Mouse (Mus musculus): Measurements from ENCODE around the gene Tbk1. TPM values are rescaled to one million over a fixed set of nuclear protein-coding genes. Genes with fewer than 3 reads are reported as not detected.
A peak's percentile ranks its signal among the peaks of the same experiment; 100 is the strongest.

The Tbk1 gene
- 32.6 and 32.9 TPM in 2 replicates for polyA plus RNA-seq (2016; fragmentation: Nextera tagmentation; extraction: Ambion mirVana)

DNA sequence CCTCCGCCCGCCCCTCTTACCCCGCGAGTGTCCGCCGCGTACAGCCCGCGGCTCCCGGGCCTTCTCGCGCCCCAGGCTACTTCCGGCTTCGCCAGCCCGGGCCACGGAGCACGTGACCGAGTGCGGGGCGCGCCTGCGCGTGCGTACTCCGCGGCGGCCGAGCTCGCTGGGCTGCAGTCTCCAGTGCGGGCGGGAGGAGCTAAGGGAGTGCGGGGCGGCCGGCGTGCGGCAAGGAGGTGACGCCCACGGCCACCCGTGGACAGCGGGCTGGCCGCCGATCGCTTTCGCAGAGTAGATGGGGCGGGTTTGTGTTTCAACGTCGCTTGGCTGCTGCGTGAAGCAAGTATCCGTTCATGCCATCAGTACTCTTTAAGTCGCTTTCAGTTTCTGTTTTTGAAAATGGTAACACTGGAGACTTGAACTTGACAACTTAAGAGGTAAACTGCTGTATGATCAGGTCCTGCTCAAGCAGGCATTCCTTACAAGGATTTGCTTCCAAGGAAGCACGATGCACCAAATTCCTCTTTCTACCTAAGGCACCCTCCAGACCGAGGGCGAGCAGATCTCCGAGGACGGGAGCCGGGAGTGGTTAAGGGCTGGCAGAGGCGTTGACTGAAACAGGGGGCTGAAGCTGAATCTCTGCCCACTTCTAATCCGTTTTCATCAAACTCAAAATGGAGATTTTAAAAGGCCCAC is at the start of gene Tbk1:
Gene Tbk1, minus strand, starts transcription at position 113 of the 696 bp plus-strand sequence.
- Histone ChIP-seq H3K36me3 (peaks cover 53% of the 10 kb centered on the region), H3K4me3 (peak within 1 kb of the TSS; percentile 85), H3K9me3 (replicated peaks) (no peaks in the 10 kb centered on the region), H3K27ac (replicated peaks) (peak within 1 kb of the TSS; percentile 91), H3K4me1 (peaks cover 20% of the 10 kb centered on the region), H3K27me3 (ENCODE audit: low read depth, poor library complexity, severe bottlenecking) (no peaks in the 10 kb centered on the region)
- peak; percentile 91 for DNase-seq (ENCODE audit: low spot score)
- under 1% methylated on average over 58 of the region's 58 CpGs for WGBS

DNA sequence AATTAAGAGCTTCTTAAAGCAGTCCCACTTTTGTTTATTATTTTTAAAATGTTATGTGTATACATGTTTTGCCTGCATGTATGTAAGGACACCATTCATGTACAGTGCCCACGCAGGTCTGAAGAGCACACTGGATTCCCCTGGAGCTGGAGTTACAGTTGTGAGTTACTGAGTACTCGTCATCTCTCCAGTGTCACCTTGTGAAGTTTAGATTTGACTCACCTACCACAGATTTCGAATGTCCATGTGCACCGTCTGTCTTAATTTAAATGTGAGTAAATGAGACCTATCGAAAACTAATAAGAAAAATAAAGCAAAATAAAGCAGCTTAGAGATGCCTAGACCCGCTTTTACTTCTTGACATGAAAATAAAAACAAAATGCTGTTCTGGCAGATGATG is 49.7 kb upstream of the Tbk1 start:
- H3K36me3 ChIP-seq, result no peaks in the 10 kb centered on the region
- H3K4me3 ChIP-seq, result no peak overlapping the region
- WGBS, result 93% methylated on average over 6 of the region's 6 CpGs
- H3K27ac ChIP-seq (replicated peaks), result no peak overlapping the region
- peaks cover 16% of the 10 kb centered on the region for H3K4me1 ChIP-seq
- H3K9me3 ChIP-seq (replicated peaks), result no peaks in the 10 kb centered on the region
- no peak for DNase-seq (ENCODE audit: low spot score)
- H3K27me3 ChIP-seq (ENCODE audit: low read depth, poor library complexity, severe bottlenecking), result peaks cover 15% of the 10 kb centered on the region

DNA sequence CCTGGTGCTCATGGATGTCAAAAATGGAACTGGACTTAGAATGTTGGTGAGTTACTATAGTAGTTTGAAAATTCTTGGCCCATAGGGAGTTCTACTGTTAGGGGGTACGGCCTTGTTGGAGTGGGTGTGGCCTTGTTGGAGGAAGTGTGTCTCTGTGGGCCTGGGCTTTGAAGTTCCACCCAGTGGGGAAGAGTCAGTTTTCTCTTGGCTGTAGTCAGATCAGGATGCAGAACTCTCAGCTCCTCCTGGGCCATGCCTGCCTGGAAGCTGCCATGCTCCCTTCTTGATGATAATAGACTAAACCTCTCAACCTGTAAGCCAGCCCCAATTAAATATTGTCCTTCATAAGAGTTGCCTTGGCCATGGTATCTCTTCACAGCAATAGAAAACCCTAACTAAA is 47.6 kb upstream of the Tbk1 start:
- Histone ChIP-seq H3K27ac (replicated peaks) (no peak overlapping the region), H3K4me3 (no peak overlapping the region), H3K27me3 (ENCODE audit: low read depth, poor library complexity, severe bottlenecking) (no peaks in the 10 kb centered on the region), H3K4me1 (no peaks in the 10 kb centered on the region), H3K36me3 (no peaks in the 10 kb centered on the region), H3K9me3 (replicated peaks) (no peaks in the 10 kb centered on the region)
- no peak for DNase-seq (ENCODE audit: low spot score)
- whole genome bisulfite sequencing, result 74% methylated on average over 1 of the region's 1 CpGs

DNA sequence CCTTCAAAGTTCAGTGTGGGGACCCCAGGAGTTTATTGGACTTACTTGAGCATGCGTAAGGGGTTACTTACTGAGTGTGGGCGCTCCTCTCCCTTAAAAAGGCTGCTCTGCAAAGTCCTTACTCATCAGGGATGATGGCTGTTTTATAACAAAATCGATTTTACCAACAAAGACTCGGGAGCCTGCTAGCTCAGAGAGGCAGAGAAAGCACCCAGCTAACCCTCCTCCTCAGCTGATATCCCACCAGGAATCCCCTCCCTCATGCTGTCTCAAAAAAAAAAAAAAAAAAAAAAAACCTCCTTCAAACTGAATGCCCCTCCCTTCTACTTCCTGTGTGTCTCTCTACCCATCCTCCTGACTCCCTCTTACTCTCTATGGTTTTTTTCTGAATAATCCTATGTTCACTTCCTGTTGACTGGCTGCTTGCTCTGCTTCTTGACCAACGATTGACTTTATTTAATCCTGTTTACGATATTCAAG is 42.0 kb upstream of the Tbk1 start:
- DNase-seq (ENCODE audit: low spot score), result no peak
- H3K27ac ChIP-seq (replicated peaks), result no peak overlapping the region
- 88% methylated on average over 6 of the region's 6 CpGs for WGBS
- H3K36me3 ChIP-seq, result no peaks in the 10 kb centered on the region
- H3K4me1 ChIP-seq, result peaks cover 24% of the 10 kb centered on the region
- no peaks in the 10 kb centered on the region for H3K9me3 ChIP-seq (replicated peaks)
- no peaks in the 10 kb centered on the region for H3K27me3 ChIP-seq (ENCODE audit: low read depth, poor library complexity, severe bottlenecking)
- no peak overlapping the region for H3K4me3 ChIP-seq

DNA sequence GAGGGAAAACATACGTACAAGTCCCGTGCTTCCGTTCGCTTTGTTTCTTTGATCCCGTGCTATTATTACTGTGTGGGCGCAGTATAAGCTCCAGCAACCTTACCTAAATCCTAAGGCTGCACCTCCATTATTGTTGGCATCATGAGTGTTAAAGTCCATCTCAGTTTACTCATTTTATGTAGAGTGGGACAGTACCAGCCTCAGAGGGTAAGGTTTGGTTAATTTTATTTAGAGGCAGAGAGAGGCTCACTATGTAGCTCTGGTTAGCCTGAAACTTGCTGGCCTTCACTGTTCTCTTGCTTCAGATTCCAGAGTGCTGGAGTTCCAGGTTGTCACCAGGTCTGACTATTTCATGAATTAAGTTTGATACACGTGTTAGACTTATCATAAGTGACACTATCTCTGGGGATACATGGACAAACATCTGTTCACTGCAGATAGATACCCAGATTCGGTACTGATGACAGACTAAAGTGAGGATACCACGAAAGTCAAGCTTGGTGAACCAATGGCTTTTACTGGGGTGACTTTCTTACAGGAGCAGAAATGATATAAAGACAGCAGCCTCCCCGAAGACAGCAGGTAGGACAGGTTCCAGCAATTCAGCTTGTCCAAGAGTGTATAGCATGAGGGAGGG is 40.7 kb upstream of the Tbk1 start:
- DNase-seq (ENCODE audit: low spot score), result no peak
- 90% methylated on average over 10 of the region's 10 CpGs for WGBS
- Histone ChIP-seq H3K4me1 (peaks cover 26% of the 10 kb centered on the region), H3K9me3 (replicated peaks) (no peaks in the 10 kb centered on the region), H3K27ac (replicated peaks) (0 out of 2 replicates have a peak overlapping the region, but pooled peaks have one; percentile 95), H3K27me3 (ENCODE audit: low read depth, poor library complexity, severe bottlenecking) (no peaks in the 10 kb centered on the region), H3K4me3 (0 out of 2 replicates have a peak overlapping the region, but pooled peaks have one; percentile 80), H3K36me3 (peaks cover 8% of the 10 kb centered on the region)

DNA sequence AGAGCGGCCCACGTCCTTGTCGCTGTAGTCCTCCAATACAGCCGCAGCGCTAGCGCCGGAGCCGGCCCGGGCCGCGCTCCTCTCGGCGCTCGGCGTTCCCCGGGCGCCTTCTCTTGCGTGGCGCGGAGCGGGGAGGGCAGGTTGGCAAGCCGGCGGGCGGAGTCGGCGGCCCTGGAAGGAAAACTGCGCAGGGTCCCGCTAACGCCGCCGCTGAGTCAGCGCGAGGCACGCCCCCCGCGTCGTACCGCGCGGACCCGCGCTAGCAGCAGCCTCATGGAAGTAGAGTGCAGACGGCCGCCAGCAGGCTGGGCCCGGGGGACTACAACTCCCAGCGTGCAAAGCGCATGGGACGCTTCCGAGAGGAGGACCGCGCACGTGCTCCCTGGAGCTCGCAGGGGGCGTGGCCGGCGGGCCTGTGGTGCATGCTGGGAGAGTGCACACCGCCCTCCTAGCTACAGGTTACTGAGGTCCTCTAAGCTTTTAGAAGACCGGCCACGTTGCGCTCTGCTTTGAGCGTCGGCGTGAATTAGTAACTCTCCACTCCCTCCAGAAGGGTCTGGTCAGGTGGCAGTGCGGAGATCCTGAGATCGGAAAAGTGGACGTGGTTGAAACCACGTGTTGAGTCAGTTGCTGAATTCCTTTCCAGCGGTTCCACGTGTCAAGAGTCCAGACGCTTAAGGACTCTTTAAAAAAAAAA is 39.7 kb upstream of the Tbk1 start, which contains the start of gene Xpot:
Gene Xpot, minus strand, starts transcription at position 147 of the 697 bp plus-strand sequence.
- Histone ChIP-seq H3K9me3 (replicated peaks) (no peaks in the 10 kb centered on the region), H3K36me3 (peaks cover 18% of the 10 kb centered on the region), H3K4me3 (peak within 1 kb of the TSS; percentile 80), H3K27me3 (ENCODE audit: low read depth, poor library complexity, severe bottlenecking) (no peaks in the 10 kb centered on the region), H3K27ac (replicated peaks) (peak within 1 kb of the TSS; percentile 95), H3K4me1 (peaks cover 26% of the 10 kb centered on the region)
- DNase-seq (ENCODE audit: low spot score), result peak; percentile 99
- WGBS, result under 1% methylated on average over 70 of the region's 70 CpGs

DNA sequence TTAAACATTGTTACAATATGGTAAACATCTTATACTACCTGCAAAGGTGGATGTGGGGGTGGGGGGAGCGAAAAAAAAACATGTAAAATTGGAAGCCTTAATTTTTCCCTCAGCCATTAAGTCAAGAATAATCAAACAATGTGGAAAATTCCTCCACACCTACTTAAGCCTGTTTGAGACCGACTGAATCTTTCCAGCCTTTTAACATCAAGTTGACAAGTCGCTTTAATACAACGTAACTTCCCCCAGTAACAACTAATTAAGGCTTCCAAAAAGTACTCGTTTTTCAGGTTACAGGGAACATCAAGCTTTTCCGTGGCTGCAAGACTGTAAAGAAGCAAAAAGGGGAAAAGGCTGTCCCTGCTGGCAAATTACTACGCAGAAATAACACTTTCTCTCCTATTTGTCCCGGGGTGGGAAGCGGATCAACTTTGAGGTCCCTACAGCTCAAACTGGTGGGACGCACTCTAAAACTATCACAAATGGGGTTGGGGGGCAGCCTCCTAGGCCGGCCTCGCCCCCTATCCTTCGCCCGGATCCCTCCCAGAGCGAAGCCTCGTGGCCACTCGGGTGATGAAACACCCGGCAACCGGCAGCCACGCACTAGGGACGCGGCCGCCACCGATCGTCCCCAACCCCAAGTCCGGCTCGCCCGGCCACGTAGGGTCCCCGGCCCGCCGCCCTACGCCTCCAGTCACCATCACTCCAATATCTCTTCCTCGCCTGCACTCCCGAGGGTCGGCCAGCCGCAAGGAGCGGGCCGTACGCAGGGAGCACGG is 39.0 kb upstream of the Tbk1 start:
- Histone ChIP-seq H3K9me3 (replicated peaks) (no peaks in the 10 kb centered on the region), H3K4me1 (peaks cover 26% of the 10 kb centered on the region), H3K4me3 (peak overlapping the region; percentile 80), H3K36me3 (peaks cover 25% of the 10 kb centered on the region), H3K27ac (replicated peaks) (peak overlapping the region; percentile 95), H3K27me3 (ENCODE audit: low read depth, poor library complexity, severe bottlenecking) (no peaks in the 10 kb centered on the region)
- WGBS, result 2% methylated on average over 41 of the region's 41 CpGs
- DNase-seq (ENCODE audit: low spot score), result no peak

DNA sequence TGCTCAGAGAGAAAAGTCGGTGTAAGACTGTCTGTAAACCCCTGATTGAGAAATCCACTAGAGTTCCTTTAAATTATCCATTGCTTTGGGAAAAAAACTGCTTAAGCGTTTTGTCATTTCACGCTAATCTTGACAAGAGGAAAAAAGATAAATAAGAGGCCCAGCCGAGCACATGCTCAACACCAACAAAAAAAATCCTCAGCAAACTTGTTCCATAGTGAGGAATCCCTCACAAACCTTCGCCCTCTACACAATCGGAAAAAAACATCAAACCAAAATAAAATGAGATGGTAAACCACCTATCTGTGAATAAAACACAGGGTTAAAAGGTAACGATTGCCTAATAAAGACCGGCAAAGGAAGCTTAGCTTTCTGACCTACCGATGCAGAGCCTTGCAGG is 38.4 kb upstream of the Tbk1 start:
- Histone ChIP-seq H3K27me3 (ENCODE audit: low read depth, poor library complexity, severe bottlenecking) (no peaks in the 10 kb centered on the region), H3K36me3 (peaks cover 31% of the 10 kb centered on the region), H3K4me1 (peaks cover 26% of the 10 kb centered on the region), H3K9me3 (replicated peaks) (no peaks in the 10 kb centered on the region), H3K4me3 (peak overlapping the region; percentile 80), H3K27ac (replicated peaks) (peak overlapping the region; percentile 95; the same call in 1 of the 2 replicates)
- 34% methylated on average over 9 of the region's 9 CpGs for WGBS
- no peak for DNase-seq (ENCODE audit: low spot score)

DNA sequence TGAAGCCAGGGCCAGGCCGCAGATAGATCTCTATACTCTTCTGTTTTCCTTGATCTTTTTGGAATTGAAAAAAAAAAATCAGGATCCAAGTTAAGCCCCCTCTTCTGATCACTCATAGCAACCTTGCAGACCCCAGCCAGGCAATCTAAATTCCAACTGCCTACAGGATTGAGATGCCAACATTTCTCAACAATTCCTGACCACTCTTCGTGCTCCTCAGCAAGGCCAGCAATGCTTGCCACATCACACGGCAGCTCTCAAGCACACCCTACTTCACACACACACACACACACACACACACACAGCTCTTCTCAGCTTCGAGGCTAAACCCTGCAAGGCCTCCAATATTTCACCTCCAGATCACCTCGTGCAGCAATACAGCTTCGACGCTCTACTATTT is 37.1 kb upstream of the Tbk1 start:
- no peak overlapping the region for H3K4me3 ChIP-seq
- DNase-seq (ENCODE audit: low spot score), result no peak
- WGBS, result 90% methylated on average over 7 of the region's 7 CpGs
- no peak overlapping the region for H3K27ac ChIP-seq (replicated peaks)
- H3K9me3 ChIP-seq (replicated peaks), result no peaks in the 10 kb centered on the region
- no peaks in the 10 kb centered on the region for H3K27me3 ChIP-seq (ENCODE audit: low read depth, poor library complexity, severe bottlenecking)
- peaks cover 45% of the 10 kb centered on the region for H3K36me3 ChIP-seq
- peaks cover 26% of the 10 kb centered on the region for H3K4me1 ChIP-seq

DNA sequence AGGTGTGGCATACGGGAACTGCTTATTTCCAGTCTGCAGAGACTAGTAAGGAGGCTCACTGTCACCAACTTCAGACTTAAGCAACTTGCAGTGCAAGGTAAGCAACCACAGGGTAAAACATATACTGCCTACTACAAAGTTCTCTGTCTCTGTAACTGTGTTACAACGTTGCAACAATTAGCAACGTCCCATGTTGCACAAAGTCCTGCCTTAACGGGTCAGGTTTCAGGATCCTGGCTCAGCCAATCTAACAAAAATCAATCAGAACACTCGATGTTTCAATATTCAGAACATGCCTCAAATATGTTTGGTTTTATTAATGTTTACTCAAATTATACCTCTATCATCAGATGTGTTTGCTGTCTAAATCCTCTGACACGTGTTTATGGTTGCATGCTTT is 35.8 kb upstream of the Tbk1 start:
- no peaks in the 10 kb centered on the region for H3K9me3 ChIP-seq (replicated peaks)
- H3K4me3 ChIP-seq, result no peak overlapping the region
- DNase-seq (ENCODE audit: low spot score), result no peak
- WGBS, result 92% methylated on average over 6 of the region's 6 CpGs
- H3K27me3 ChIP-seq (ENCODE audit: low read depth, poor library complexity, severe bottlenecking), result no peaks in the 10 kb centered on the region
- peaks cover 56% of the 10 kb centered on the region for H3K36me3 ChIP-seq
- no peak overlapping the region for H3K27ac ChIP-seq (replicated peaks)
- H3K4me1 ChIP-seq, result peaks cover 26% of the 10 kb centered on the region

DNA sequence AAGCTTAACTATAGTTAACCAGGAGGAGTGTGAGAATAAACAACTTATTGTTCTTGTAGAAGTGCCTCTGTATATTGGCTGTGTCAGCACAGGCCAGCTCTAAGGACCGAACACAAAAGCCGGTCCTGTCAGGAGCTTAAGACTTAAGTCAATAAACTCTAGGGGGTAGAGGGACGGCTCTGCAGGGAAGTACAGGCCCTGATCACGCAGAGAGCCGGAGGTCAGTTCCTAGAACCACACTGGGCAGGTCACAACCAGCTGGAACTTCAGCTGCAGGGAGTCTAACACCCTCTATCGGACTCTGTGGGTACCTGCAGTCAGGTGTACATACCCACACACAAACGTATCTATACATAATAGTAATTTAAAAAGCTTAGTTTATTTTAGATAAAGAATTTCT is 29.3 kb upstream of the Tbk1 start:
- Histone ChIP-seq H3K9me3 (replicated peaks) (no peaks in the 10 kb centered on the region), H3K27me3 (ENCODE audit: low read depth, poor library complexity, severe bottlenecking) (no peaks in the 10 kb centered on the region), H3K27ac (replicated peaks) (no peak overlapping the region), H3K4me1 (no peaks in the 10 kb centered on the region), H3K4me3 (no peak overlapping the region), H3K36me3 (peaks cover 99% of the 10 kb centered on the region)
- no peak for DNase-seq (ENCODE audit: low spot score)
- WGBS, result 47% methylated on average over 7 of the region's 7 CpGs

DNA sequence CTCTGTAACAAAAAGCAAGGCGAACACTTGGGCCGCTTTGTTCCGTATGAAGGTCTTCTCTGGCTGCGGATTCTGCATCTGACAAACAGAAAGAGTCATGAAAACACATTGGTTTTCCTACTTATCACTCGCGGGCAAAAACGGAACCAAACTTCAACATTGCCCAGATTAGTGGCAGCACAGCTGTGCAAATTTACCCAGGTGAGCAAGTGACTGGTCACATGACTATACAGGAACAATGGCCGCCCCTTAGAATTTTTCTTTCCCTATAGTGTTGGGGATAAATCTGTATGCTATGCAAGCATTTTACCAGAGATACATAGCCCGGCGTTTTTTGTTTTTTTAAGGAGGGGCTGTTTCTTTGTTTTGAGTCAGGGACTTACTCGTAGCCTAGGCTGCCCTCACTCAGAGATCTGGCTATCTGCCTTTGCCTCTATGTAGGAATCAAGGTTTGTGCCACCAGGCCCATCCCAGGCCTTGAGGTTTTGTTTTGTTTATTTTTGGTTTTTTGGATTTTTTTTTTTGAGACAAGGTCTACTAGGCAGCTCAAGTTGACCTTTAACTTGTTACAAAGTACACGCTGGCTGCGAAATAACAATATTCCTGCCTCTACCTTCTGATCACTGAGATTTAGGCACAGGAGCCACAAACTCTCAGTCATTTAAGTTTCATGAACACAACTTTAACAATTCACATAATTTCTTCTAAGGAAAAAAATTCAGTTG is 28.7 kb upstream of the Tbk1 start:
- 90% methylated on average over 13 of the region's 13 CpGs for WGBS
- no peak for DNase-seq (ENCODE audit: low spot score)
- Histone ChIP-seq H3K36me3 (peaks cover 99% of the 10 kb centered on the region), H3K27ac (replicated peaks) (no peak overlapping the region), H3K9me3 (replicated peaks) (no peaks in the 10 kb centered on the region), H3K4me3 (no peak overlapping the region), H3K27me3 (ENCODE audit: low read depth, poor library complexity, severe bottlenecking) (no peaks in the 10 kb centered on the region), H3K4me1 (no peaks in the 10 kb centered on the region)
